In genomic region chr17:34547601-34548000, GRCm38 (mm10) we compare ENCODE assay signal across 39 mouse cellular contexts. TPM values are rescaled to one million over a fixed set of nuclear protein-coding genes. Genes with fewer than 3 reads are reported as not detected.
"Had no signal": no experiment of that assay in that cellular context is flagged by ENCODE, and none has a peak within 500 bp of the region (broad histone marks: within the 10 kb centered on the region; RNA-seq: fewer than 3 reads in every experiment).

No protein-coding gene starts in this region.

- ATAC-seq: forebrain, embryonic 13.5 days; forebrain, embryonic 14.5 days; forebrain, embryonic 15.5 days; forebrain, embryonic 16.5 days; forebrain, postnatal 0 days had no signal

- H3K9ac ChIP-seq: embryonic facial prominence, embryonic 12.5 days; embryonic facial prominence, embryonic 13.5 days; embryonic facial prominence, embryonic 15.5 days; forebrain, embryonic 12.5 days; forebrain, embryonic 13.5 days; forebrain, embryonic 15.5 days; forebrain, postnatal 0 days had no signal

- H3K27ac ChIP-seq: embryonic facial prominence, embryonic 10.5 days; embryonic facial prominence, embryonic 12.5 days; embryonic facial prominence, embryonic 13.5 days; embryonic facial prominence, embryonic 15.5 days; forebrain, embryonic 10.5 days; forebrain, embryonic 12.5 days; forebrain, embryonic 13.5 days; forebrain, embryonic 15.5 days; gastrocnemius, adult 2 months had no signal

- H3K9me3 ChIP-seq: embryonic facial prominence, embryonic 10.5 days; embryonic facial prominence, embryonic 12.5 days; embryonic facial prominence, embryonic 13.5 days; embryonic facial prominence, embryonic 15.5 days; forebrain, embryonic 10.5 days; forebrain, embryonic 12.5 days; forebrain, embryonic 13.5 days; forebrain, embryonic 15.5 days had no signal

- H3K4me3 ChIP-seq: embryonic facial prominence, embryonic 10.5 days; embryonic facial prominence, embryonic 12.5 days; embryonic facial prominence, embryonic 13.5 days; embryonic facial prominence, embryonic 15.5 days; erythroblast, embryonic 14.5 days; forebrain, embryonic 10.5 days; forebrain, embryonic 12.5 days; forebrain, embryonic 13.5 days; forebrain, embryonic 15.5 days; gastrocnemius, adult 2 months had no signal

- H3K4me2 ChIP-seq: embryonic facial prominence, embryonic 12.5 days; embryonic facial prominence, embryonic 13.5 days; embryonic facial prominence, embryonic 15.5 days; forebrain, embryonic 12.5 days; forebrain, embryonic 13.5 days; forebrain, embryonic 15.5 days had no signal

- H3K4me1 ChIP-seq: embryonic facial prominence, embryonic 10.5 days; embryonic facial prominence, embryonic 12.5 days; embryonic facial prominence, embryonic 13.5 days; embryonic facial prominence, embryonic 15.5 days; forebrain, embryonic 10.5 days; forebrain, embryonic 12.5 days; forebrain, embryonic 13.5 days; forebrain, embryonic 15.5 days had no signal

- H3K36me3 ChIP-seq: embryonic facial prominence, embryonic 10.5 days; embryonic facial prominence, embryonic 12.5 days; embryonic facial prominence, embryonic 13.5 days; embryonic facial prominence, embryonic 15.5 days; forebrain, embryonic 10.5 days; forebrain, embryonic 12.5 days; forebrain, embryonic 15.5 days had no signal

- DNase-seq: cerebellum, adult 18-20 months; cerebellum, adult 2 months; cerebellum, adult 8-10 months; cerebellum, adult 9-10 months; cerebellum, adult 9-11 months; cerebellum, postnatal 10 days; cerebellum, postnatal 14 days; cerebellum, postnatal 25 days; cerebellum, postnatal 36 days; embryo, embryonic 11 days; forebrain, postnatal 0 days; gastrocnemius, adult 2 months; gastrocnemius, postnatal 10 days; gastrocnemius, postnatal 14 days; gastrocnemius, postnatal 25 days; gastrocnemius, postnatal 36 days; heart, adult 18-20 months had no signal

- H3K27me3 ChIP-seq: embryonic facial prominence, embryonic 12.5 days; embryonic facial prominence, embryonic 13.5 days; embryonic facial prominence, embryonic 15.5 days; forebrain, embryonic 12.5 days; forebrain, embryonic 13.5 days; forebrain, embryonic 15.5 days had no signal

RNA-seq across cellular contexts. Expression of gene Btnl6, which starts 30.4 kb away (rescaled TPM):
- total RNA-seq: common myeloid progenitor, adult 5-6 weeks; forebrain, postnatal 0 days; gastrocnemius, adult 18-20 months; gastrocnemius, adult 2 months; gastrocnemius, adult 8-10 months; gastrocnemius, postnatal 10 days; gastrocnemius, postnatal 14 days; gastrocnemius, postnatal 25 days; gastrocnemius, postnatal 36 days; gastrocnemius, postnatal 4 days; granulocyte monocyte progenitor cell, adult 5-6 weeks; heart, adult 18-20 months had no signal
- polyA plus RNA-seq: cerebellum, adult 2 months; cortical plate, adult 2 months; embryonic facial prominence, embryonic 10.5 days; embryonic facial prominence, embryonic 11.5 days; embryonic facial prominence, embryonic 12.5 days; embryonic facial prominence, embryonic 13.5 days; embryonic facial prominence, embryonic 14.5 days; embryonic facial prominence, embryonic 15.5 days; erythroblast, embryonic 14.5 days; forebrain, embryonic 10.5 days; forebrain, embryonic 11.5 days; forebrain, embryonic 12.5 days; forebrain, embryonic 13.5 days; forebrain, embryonic 14.5 days; forebrain, embryonic 15.5 days; forebrain, embryonic 16.5 days; forebrain, postnatal 0 days; frontal cortex, adult 2 months; gonadal fat pad, adult 2 months had no signal

RNA-seq across cellular contexts. Expression of gene Ager, which starts 50.1 kb away (rescaled TPM):
- total RNA-seq: gastrocnemius, adult 18-20 months had no signal
